Comparison of ENCODE assay signal across 10 mouse cellular contexts in genomic region chr5:140333631-140334030, GRCm38 (mm10). TPM values are rescaled to one million over a fixed set of nuclear protein-coding genes. Genes with fewer than 3 reads are reported as not detected.
DNase-seq lines count a peak whose midpoint lies in the region; ATAC-seq and TF ChIP-seq lines count a peak whose summit lies in the region.
"Had no signal": no experiment of that assay in that cellular context is flagged by ENCODE, and none has a peak within 500 bp of the region (broad histone marks: within the 10 kb centered on the region; RNA-seq: fewer than 3 reads in every experiment).

No protein-coding gene starts in this region.

- peaks cover 4% of the 10 kb centered on the region for H3K36me3 ChIP-seq in ES-Bruce4 (ENCODE audit: control insufficient read depth, insufficient read depth, low read length, poor library complexity, severe bottlenecking)

- TF ChIP-seq EP300 in ES-Bruce4 (IDR thresholded peaks at IDR 0.05; ENCODE audit: insufficient read depth, low read depth, low read length) = no peak

- TF ChIP-seq POLR2A in ES-Bruce4 (IDR thresholded peaks at IDR 0.05; ENCODE audit: insufficient read depth, low read length) = no peak
- TF ChIP-seq POLR2A in bone marrow macrophage, adult 2 months (IDR thresholded peaks at IDR 0.05; ENCODE audit: borderline replicate concordance, low read depth, low read length) = no peak

- H3K9ac ChIP-seq in ES-Bruce4 (ENCODE audit: low read depth, poor library complexity, severe bottlenecking) = no peak overlapping the region
- H3K9ac ChIP-seq: neural tube, embryonic 15.5 days had no signal

- 0 out of 2 replicates have a peak, but pooled peaks cover under 1% of the 10 kb centered on the region for H3K9me3 ChIP-seq in ES-Bruce4 (replicated peaks; ENCODE audit: control insufficient read depth, insufficient read depth, low read length, poor library complexity, severe bottlenecking)
- H3K9me3 ChIP-seq: neural tube, embryonic 15.5 days had no signal

- no peaks in the 10 kb centered on the region for H3K27me3 ChIP-seq in ES-Bruce4 (ENCODE audit: control insufficient read depth, insufficient read depth, low read length, poor library complexity, severe bottlenecking)
- H3K27me3 ChIP-seq: neural tube, embryonic 15.5 days had no signal

- DNase-seq in layer of hippocampus, adult 2 months (ENCODE audit: low spot score in 2 of 2) = no peak
- no peak for DNase-seq in layer of hippocampus, adult 8-10 months (ENCODE audit: low spot score in 2 of 2)
- DNase-seq in T-cell, adult 2 months (ENCODE audit: low spot score) = no peak
- no peak for DNase-seq in urinary bladder, postnatal 4 days (ENCODE audit: low spot score in 2 of 2)
- no peak for DNase-seq in cerebellum, postnatal 25 days
- DNase-seq: gastrocnemius, postnatal 14 days had no signal

- no peak overlapping the region for H3K4me3 ChIP-seq in layer of hippocampus, adult 2 months
- no peak overlapping the region for H3K4me3 ChIP-seq in ES-Bruce4 (ENCODE audit: low read depth, low read length)
- no peak overlapping the region for H3K4me3 ChIP-seq in bone marrow macrophage, adult 2 months (ENCODE audit: insufficient read depth, low read length)
- H3K4me3 ChIP-seq: neural tube, embryonic 15.5 days had no signal

- H3K4me1 ChIP-seq in ES-Bruce4 (ENCODE audit: control insufficient read depth, insufficient read depth, low read length) = peaks cover 1% of the 10 kb centered on the region
- H3K4me1 ChIP-seq in bone marrow macrophage, adult 2 months (ENCODE audit: control insufficient read depth, insufficient read depth, low read length) = peaks cover 2% of the 10 kb centered on the region

- ATAC-seq in megakaryocyte-erythroid progenitor cell, adult 5-6 weeks (replicated peaks; ENCODE audit: low FRiP score, low TSS enrichment, poor library complexity, severe bottlenecking) = peak; percentile 45

- TF ChIP-seq CTCF in layer of hippocampus, adult 2 months (conservative IDR thresholded peaks at IDR 0.05) = peak; percentile 60
- TF ChIP-seq CTCF in ES-Bruce4 (IDR thresholded peaks at IDR 0.05; ENCODE audit: low read depth, low read length) = peak; percentile 44
- TF ChIP-seq CTCF in bone marrow macrophage, adult 2 months (IDR thresholded peaks at IDR 0.05; ENCODE audit: low read depth, low read length) = peak; percentile 27

- no peak overlapping the region for H3K27ac ChIP-seq in layer of hippocampus, adult 2 months
- no peak overlapping the region for H3K27ac ChIP-seq in ES-Bruce4 (ENCODE audit: insufficient read depth, low read length)
- no peak overlapping the region for H3K27ac ChIP-seq in bone marrow macrophage, adult 2 months (ENCODE audit: insufficient read depth, low read depth, low read length)
- H3K27ac ChIP-seq: neural tube, embryonic 15.5 days had no signal

RNA-seq across cellular contexts. Expression of gene Mrm2, which starts 1.9 kb away (rescaled TPM):
- total RNA-seq in layer of hippocampus, adult 2 months (2021) = 10 to 100 TPM in 1 of 2 experiments, 1 to 10 TPM in 1; 9.1 to 10.0 TPM
- 1 to 10 TPM; 7.8 to 9.7 (median 9.1) TPM for total RNA-seq in layer of hippocampus, adult 8-10 months (2022)
- 5.6 and 8.8 TPM in 2 replicates for polyA plus RNA-seq in ES-Bruce4 (2011; ENCODE audit: insufficient read depth, insufficient read length, low read depth, missing spikeins)
- polyA plus RNA-seq in bone marrow macrophage, adult 2 months (2012; ENCODE audit: insufficient read depth, insufficient read length, missing spikeins) = 6.5 and 8.6 TPM in 2 replicates
- 13.5 and 15.0 TPM in 2 replicates for total RNA-seq in megakaryocyte-erythroid progenitor cell, adult 5-6 weeks (2014; fragmentation: Nextera tagmentation)
- total RNA-seq in megakaryocyte-erythroid progenitor cell, adult 5-6 weeks (2017) = 6.0 and 10.0 TPM in 2 replicates

RNA-seq across cellular contexts. Expression of gene Nudt1, which starts 12.2 kb away (rescaled TPM):
- 1 to 10 TPM; 3.7 to 3.8 TPM for total RNA-seq in layer of hippocampus, adult 2 months (2021)
- 1 to 10 TPM; 5.0 to 6.3 (median 5.2) TPM for total RNA-seq in layer of hippocampus, adult 8-10 months (2022)
- 39.4 and 40.9 TPM in 2 replicates for polyA plus RNA-seq in ES-Bruce4 (2011; ENCODE audit: insufficient read depth, insufficient read length, low read depth, missing spikeins)
- 11.8 and 12.9 TPM in 2 replicates for polyA plus RNA-seq in bone marrow macrophage, adult 2 months (2012; ENCODE audit: insufficient read depth, insufficient read length, missing spikeins)
- 24.4 and 45.5 TPM in 2 replicates for total RNA-seq in megakaryocyte-erythroid progenitor cell, adult 5-6 weeks (2014; fragmentation: Nextera tagmentation)
- 58.2 and 65.2 TPM in 2 replicates for total RNA-seq in megakaryocyte-erythroid progenitor cell, adult 5-6 weeks (2017)

RNA-seq across cellular contexts. Expression of gene Mad1l1, which starts 12.3 kb away (rescaled TPM):
- total RNA-seq in layer of hippocampus, adult 2 months (2021) = 10 to 100 TPM; 14.3 to 18.1 TPM
- 10 to 100 TPM; 15.3 to 19.9 (median 17.2) TPM for total RNA-seq in layer of hippocampus, adult 8-10 months (2022)
- polyA plus RNA-seq in ES-Bruce4 (2011; ENCODE audit: insufficient read depth, insufficient read length, low read depth, missing spikeins) = 25.4 and 26.4 TPM in 2 replicates
- 16.5 and 18.0 TPM in 2 replicates for polyA plus RNA-seq in bone marrow macrophage, adult 2 months (2012; ENCODE audit: insufficient read depth, insufficient read length, missing spikeins)
- total RNA-seq in megakaryocyte-erythroid progenitor cell, adult 5-6 weeks (2014; fragmentation: Nextera tagmentation) = 30.4 and 34.2 TPM in 2 replicates
- 61.6 and 66.9 TPM in 2 replicates for total RNA-seq in megakaryocyte-erythroid progenitor cell, adult 5-6 weeks (2017)

RNA-seq across cellular contexts. Expression of gene Snx8, which starts 55.4 kb away (rescaled TPM):
- 10 to 100 TPM in 1 of 2 experiments, 1 to 10 TPM in 1; 9.8 to 12.1 TPM for total RNA-seq in layer of hippocampus, adult 2 months (2021)
- 10 to 100 TPM in 3 of 4 experiments, 1 to 10 TPM in 1; 9.1 to 15.8 (median 12.7) TPM for total RNA-seq in layer of hippocampus, adult 8-10 months (2022)
- 24.8 and 26.1 TPM in 2 replicates for polyA plus RNA-seq in ES-Bruce4 (2011; ENCODE audit: insufficient read depth, insufficient read length, low read depth, missing spikeins)
- polyA plus RNA-seq in bone marrow macrophage, adult 2 months (2012; ENCODE audit: insufficient read depth, insufficient read length, missing spikeins) = 131 and 136 TPM in 2 replicates
- total RNA-seq in megakaryocyte-erythroid progenitor cell, adult 5-6 weeks (2014; fragmentation: Nextera tagmentation) = 4.3 and 11.1 TPM in 2 replicates
- 6.6 and 8.6 TPM in 2 replicates for total RNA-seq in megakaryocyte-erythroid progenitor cell, adult 5-6 weeks (2017)
